Mouse (Mus musculus): Measurements from ENCODE around the gene Cacna1i. TPM values are rescaled to one million over a fixed set of nuclear protein-coding genes. Genes with fewer than 3 reads are reported as not detected.

Cacna1i gene
- polyA plus RNA-seq, 1 experiment, result not detected

DNA sequence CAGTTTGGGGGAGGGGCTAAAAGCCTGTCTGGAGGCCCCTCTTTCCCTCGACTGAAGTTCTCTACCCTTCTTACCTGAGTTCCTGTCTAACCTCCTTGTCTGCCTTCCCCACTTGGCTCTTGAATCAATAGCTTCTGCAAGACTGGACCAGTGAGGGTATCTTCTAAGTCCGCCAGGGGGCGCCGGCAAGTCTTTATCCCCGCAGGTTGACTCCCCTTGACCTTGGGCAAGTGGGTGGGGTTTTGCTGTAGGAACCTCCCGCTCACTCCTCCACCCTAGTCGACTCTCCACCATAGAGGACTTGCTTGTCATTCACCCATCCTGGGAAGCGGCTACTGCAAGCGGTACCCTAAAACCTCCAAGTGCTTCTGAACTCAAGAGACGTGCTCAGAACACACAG lies 2.4 kb downstream of the Cacna1i start:
- peaks cover 59% of the 10 kb centered on the region for H3K27me3 ChIP-seq (ENCODE audit: control insufficient read depth)
- TF ChIP-seq TAL1 (IDR thresholded peaks at IDR 0.05; ENCODE audit: low read length) (no peak), GATA1 (IDR thresholded peaks at IDR 0.05; ENCODE audit: low read length) (no peak)

GRCm38 (mm10) chr15:80297146-80297545 lies 10.1 kb downstream of the Cacna1i start:
- TF ChIP-seq GATA1 (IDR thresholded peaks at IDR 0.05; ENCODE audit: low read length) (no peak), TAL1 (IDR thresholded peaks at IDR 0.05; ENCODE audit: low read length) (no peak)
- H3K36me3 ChIP-seq (ENCODE audit: control insufficient read depth), result no peaks in the 10 kb centered on the region
- H3K27me3 ChIP-seq (ENCODE audit: control insufficient read depth), result no peaks in the 10 kb centered on the region; the same call in 1 of the 2 replicates
- H3K4me3 ChIP-seq (replicated peaks), result no peak overlapping the region
- peaks cover 4% of the 10 kb centered on the region for H3K9me3 ChIP-seq (ENCODE audit: control insufficient read depth, low read length)
- no peaks in the 10 kb centered on the region for H3K4me1 ChIP-seq (ENCODE audit: control insufficient read depth)

More for the DNA sequence above, 2.4 kb downstream of the Cacna1i start:
- Histone ChIP-seq H3K4me3 (replicated peaks) (no peak overlapping the region), H3K36me3 (ENCODE audit: control insufficient read depth) (no peaks in the 10 kb centered on the region), H3K9me3 (ENCODE audit: control insufficient read depth, low read length) (no peaks in the 10 kb centered on the region), H3K4me1 (ENCODE audit: control insufficient read depth) (peaks cover 6% of the 10 kb centered on the region)

DNA sequence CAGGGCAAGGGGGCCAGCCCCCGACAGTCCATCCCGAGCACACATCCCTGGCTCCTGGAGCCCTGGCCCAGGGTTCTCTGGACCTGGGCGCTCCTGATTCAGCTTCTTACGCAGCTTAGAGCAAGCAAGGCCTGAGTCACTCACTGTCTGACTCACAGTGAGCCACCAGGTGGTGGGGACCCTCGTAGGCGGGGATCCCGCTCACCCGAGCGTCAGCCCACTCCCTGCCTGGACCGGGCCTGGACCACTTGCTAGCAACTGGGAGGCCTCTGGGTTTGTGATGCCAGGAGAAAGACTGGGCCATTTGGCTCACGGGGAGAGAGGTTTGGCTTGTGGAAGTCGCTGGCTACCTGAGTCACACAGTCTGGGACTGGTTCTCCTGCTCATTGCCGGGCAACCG lies 16.7 kb downstream of the Cacna1i start:
- H3K4me1 ChIP-seq (ENCODE audit: control insufficient read depth), result no peaks in the 10 kb centered on the region
- no peak overlapping the region for H3K4me3 ChIP-seq (replicated peaks)
- H3K36me3 ChIP-seq (ENCODE audit: control insufficient read depth), result no peaks in the 10 kb centered on the region
- TF ChIP-seq TAL1 (IDR thresholded peaks at IDR 0.05; ENCODE audit: low read length) (no peak), GATA1 (IDR thresholded peaks at IDR 0.05; ENCODE audit: low read length) (no peak)
- no peaks in the 10 kb centered on the region; the same call in 1 of the 2 replicates for H3K27me3 ChIP-seq (ENCODE audit: control insufficient read depth)
- no peaks in the 10 kb centered on the region for H3K9me3 ChIP-seq (ENCODE audit: control insufficient read depth, low read length)

DNA sequence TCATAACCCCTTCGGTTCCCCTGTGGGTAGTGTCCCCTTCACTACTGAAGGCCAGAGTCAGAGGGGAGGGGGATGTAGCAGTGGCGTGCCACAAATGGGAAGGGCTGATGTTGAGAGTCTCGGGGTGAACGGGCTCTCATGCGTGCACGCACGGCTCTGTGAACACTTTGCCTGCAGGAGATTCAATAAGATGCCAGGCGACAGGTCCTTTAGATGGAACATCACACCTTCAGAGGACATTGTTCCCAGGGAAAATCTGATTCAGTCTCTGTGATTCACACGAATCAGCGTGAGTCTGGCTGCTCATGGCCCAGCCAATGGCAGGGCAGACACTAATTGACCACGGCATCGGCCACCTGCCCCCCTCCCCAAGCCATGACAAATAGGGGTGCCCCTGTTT lies 17.1 kb downstream of the Cacna1i start:
- Histone ChIP-seq H3K9me3 (ENCODE audit: control insufficient read depth, low read length) (no peaks in the 10 kb centered on the region), H3K4me3 (replicated peaks) (no peak overlapping the region), H3K27me3 (ENCODE audit: control insufficient read depth) (no peaks in the 10 kb centered on the region; the same call in 1 of the 2 replicates), H3K4me1 (ENCODE audit: control insufficient read depth) (no peaks in the 10 kb centered on the region), H3K36me3 (ENCODE audit: control insufficient read depth) (no peaks in the 10 kb centered on the region)
- no peak for TF ChIP-seq GATA1 (IDR thresholded peaks at IDR 0.05; ENCODE audit: low read length)
- no peak for TF ChIP-seq TAL1 (IDR thresholded peaks at IDR 0.05; ENCODE audit: low read length)

DNA sequence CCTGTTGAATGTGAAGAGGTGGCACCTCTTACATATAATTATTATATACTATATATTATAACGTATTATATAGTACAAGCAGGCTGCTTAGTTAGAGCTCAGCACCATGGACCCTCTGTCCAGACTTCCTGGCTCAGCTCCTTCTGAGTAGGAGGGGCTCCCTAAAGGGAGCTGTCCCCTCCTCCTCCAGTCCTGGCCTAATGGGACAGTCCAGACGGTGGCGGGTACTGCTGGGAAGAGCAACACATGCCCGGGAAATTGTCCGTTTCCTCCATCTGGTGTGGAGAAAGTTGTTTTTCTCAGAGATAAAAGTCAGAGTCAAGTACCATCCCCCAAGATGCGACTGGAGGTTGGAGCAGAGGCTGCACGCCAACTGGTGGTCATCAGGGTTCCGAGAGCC lies 19.1 kb downstream of the Cacna1i start:
- H3K36me3 ChIP-seq (ENCODE audit: control insufficient read depth), result no peaks in the 10 kb centered on the region
- no peaks in the 10 kb centered on the region for H3K4me1 ChIP-seq (ENCODE audit: control insufficient read depth)
- no peaks in the 10 kb centered on the region; the same call in 1 of the 2 replicates for H3K27me3 ChIP-seq (ENCODE audit: control insufficient read depth)
- no peaks in the 10 kb centered on the region for H3K9me3 ChIP-seq (ENCODE audit: control insufficient read depth, low read length)
- no peak overlapping the region for H3K4me3 ChIP-seq (replicated peaks)
- no peak for TF ChIP-seq TAL1 (IDR thresholded peaks at IDR 0.05; ENCODE audit: low read length)
- no peak for TF ChIP-seq GATA1 (IDR thresholded peaks at IDR 0.05; ENCODE audit: low read length)

DNA sequence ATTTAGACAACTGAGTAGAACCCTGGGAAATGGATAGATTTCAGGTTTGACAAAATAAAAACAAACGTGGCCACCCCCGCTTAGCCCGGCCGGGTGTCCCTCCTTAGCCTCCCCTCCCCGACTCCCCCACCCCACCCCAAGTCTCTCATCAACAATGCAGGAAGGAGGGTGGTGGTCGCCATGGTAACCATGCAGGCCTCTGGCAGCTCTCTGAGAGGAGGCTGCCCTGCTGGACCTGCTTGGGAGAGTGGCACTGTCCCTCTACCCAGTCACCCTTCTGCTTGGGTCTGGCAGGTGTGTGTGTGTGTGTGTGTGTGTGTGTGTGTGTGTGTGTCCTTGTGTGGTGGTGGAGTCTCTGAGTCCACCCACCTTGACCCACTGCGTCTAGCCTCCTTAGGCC lies 27.7 kb downstream of the Cacna1i start:
- Histone ChIP-seq H3K4me1 (ENCODE audit: control insufficient read depth) (no peaks in the 10 kb centered on the region), H3K4me3 (replicated peaks) (no peak overlapping the region), H3K36me3 (ENCODE audit: control insufficient read depth) (no peaks in the 10 kb centered on the region), H3K27me3 (ENCODE audit: control insufficient read depth) (no peaks in the 10 kb centered on the region), H3K9me3 (ENCODE audit: control insufficient read depth, low read length) (no peaks in the 10 kb centered on the region)
- no peak for TF ChIP-seq TAL1 (IDR thresholded peaks at IDR 0.05; ENCODE audit: low read length)
- no peak for TF ChIP-seq GATA1 (IDR thresholded peaks at IDR 0.05; ENCODE audit: low read length)

GRCm38 (mm10) chr15:80316966-80317634 lies 30.1 kb downstream of the Cacna1i start:
- no peaks in the 10 kb centered on the region for H3K27me3 ChIP-seq (ENCODE audit: control insufficient read depth)
- no peak for TF ChIP-seq TAL1 (IDR thresholded peaks at IDR 0.05; ENCODE audit: low read length)
- no peak for TF ChIP-seq GATA1 (IDR thresholded peaks at IDR 0.05; ENCODE audit: low read length)
- H3K9me3 ChIP-seq (ENCODE audit: control insufficient read depth, low read length), result no peaks in the 10 kb centered on the region
- H3K4me3 ChIP-seq (replicated peaks), result no peak overlapping the region
- no peaks in the 10 kb centered on the region for H3K36me3 ChIP-seq (ENCODE audit: control insufficient read depth)
- H3K4me1 ChIP-seq (ENCODE audit: control insufficient read depth), result no peaks in the 10 kb centered on the region

GRCm38 (mm10) chr15:80317841-80318530 lies 30.9 kb downstream of the Cacna1i start:
- H3K4me1 ChIP-seq (ENCODE audit: control insufficient read depth), result no peaks in the 10 kb centered on the region
- H3K4me3 ChIP-seq (replicated peaks), result no peak overlapping the region
- H3K9me3 ChIP-seq (ENCODE audit: control insufficient read depth, low read length), result no peaks in the 10 kb centered on the region
- H3K27me3 ChIP-seq (ENCODE audit: control insufficient read depth), result no peaks in the 10 kb centered on the region; the same call in 1 of the 2 replicates
- H3K36me3 ChIP-seq (ENCODE audit: control insufficient read depth), result no peaks in the 10 kb centered on the region
- TF ChIP-seq GATA1 (IDR thresholded peaks at IDR 0.05; ENCODE audit: low read length) (no peak), TAL1 (IDR thresholded peaks at IDR 0.05; ENCODE audit: low read length) (no peak)

- Histone ChIP-seq H3K9me3 (ENCODE audit: control insufficient read depth, low read length) (no peaks in the 10 kb centered on the region), H3K4me1 (ENCODE audit: control insufficient read depth) (no peaks in the 10 kb centered on the region), H3K36me3 (ENCODE audit: control insufficient read depth) (no peaks in the 10 kb centered on the region), H3K27me3 (ENCODE audit: control insufficient read depth) (no peaks in the 10 kb centered on the region; the same call in 1 of the 2 replicates), H3K4me3 (replicated peaks) (no peak overlapping the region)
- TF ChIP-seq GATA1 (IDR thresholded peaks at IDR 0.05; ENCODE audit: low read length) (no peak), TAL1 (IDR thresholded peaks at IDR 0.05; ENCODE audit: low read length) (no peak)
Measured at GRCm38 (mm10) chr15:80318543-80319255, 31.7 kb downstream of the Cacna1i start.
